Mouse (Mus musculus): Measurements from ENCODE around the gene Hspb1.
A peak's percentile ranks its signal among the peaks of the same experiment; 100 is the strongest.

The Hspb1 gene

DNA sequence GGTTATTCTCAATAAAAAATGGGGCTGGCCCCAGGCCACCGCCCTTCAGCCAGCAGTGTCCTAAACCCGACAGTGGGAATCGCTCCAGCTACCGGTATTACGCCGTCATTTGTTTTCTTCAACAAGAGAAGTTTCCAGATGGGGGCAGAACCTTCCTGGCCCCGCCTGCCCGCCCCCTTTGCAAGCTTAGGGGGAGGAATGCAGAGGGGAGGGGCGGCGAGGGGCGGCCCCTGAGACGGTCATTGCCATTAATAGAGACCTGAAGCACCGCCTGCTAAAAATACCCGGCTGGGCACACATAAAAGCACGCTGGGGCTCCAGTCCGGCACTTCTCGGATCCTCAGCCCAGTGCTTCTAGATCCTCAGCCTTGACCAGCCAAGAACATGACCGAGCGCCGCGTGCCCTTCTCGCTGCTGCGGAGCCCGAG is at the start of gene Hspb1:
TSS of gene Hspb1 (plus strand) at position 245 of the 428 bp plus-strand sequence.
- peak in 1 of 2 experiments; percentile 37 for DNase-seq (ENCODE audit: low spot score in 2 of 2)

DNA sequence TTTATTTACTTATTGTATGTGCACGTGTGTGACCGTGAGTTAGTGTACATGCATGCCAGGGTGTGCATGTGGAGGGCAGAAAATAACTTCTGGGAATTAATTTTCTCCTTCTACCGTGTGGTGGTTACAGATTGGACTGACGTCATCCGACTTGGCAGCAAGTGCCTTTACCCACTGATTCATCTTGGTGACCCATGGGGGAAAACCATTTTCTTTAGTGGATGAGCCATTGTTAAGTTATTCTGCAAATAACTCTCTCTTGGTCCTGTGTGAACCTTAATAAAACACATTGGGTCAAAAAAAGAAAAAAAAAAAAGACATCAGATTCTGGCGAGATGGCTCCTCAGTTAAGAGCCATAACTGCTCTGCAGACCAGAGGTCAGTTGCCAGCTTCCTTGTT is 46.1 kb upstream of the Hspb1 start:
- no peak for DNase-seq (ENCODE audit: low spot score in 2 of 2)

DNA sequence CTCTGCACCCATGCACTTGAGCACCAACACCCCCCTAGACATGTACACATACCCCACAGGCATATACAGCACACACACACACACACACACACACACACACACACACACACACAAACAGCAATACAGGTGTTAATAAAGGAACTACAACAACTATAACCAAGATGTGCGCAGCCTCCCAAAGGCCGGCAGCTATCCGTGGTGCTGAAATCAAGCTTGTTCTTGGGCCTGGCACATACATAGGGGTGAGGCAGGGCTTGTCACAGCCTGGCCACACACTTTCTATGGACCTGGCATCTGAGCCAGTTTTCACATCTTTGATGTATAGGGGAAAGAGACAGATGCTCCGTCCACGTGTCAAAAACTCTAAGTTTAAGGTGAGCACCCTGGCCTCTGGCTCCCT is 44.3 kb upstream of the Hspb1 start:
- DNase-seq (ENCODE audit: low spot score in 2 of 2): no peak

DNA sequence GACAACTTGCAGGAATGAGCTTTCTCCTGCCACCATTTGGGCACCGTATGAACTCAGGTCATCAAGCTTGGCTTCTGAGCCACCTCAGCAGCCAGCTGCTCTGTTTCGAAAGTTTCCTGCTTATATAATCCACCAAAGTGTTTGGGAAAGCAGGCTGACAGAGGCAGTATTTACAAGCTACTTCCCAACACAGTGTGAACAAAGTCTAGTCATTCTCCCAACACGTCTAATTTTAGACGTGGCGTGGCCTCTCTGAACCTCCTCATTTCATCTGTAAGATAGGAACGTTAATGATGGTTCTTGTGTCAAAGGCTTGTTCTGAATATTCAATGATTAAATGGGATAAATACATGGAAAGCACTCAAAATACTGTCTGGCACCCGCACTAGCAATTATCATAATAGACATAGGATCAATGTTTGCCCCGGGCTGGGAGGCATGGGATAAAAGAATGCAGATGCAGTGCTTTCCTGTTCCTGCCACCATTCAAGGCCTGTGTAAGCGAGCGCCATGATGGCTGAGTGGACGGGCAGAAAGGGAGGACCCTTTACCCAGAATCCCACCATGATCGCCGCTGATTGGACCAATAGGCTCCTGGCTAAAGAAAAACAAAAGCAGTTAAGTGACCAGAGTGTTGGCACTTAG is 41.9 kb upstream of the Hspb1 start:
- DNase-seq (ENCODE audit: low spot score in 2 of 2): no peak

DNA sequence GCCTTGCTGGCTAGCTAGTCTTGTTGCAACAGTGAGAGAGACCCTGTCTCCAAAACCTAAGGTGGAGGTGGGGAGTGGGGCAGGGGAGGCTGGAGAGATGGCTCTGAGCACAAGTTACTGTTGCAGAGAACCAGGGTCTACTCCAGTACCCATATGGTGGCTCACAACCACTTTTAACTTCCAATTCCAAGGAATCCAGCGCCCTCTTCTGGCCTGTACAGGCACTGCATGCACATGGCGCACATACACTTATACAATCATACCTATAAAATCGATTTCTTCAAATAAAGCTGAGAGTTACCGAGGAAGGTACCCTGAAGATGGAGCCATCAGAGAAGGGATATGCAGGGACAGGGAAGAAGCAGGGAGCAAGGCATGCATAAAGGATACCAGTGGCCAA is 40.3 kb upstream of the Hspb1 start:
- no peak for DNase-seq (ENCODE audit: low spot score in 2 of 2)

DNA sequence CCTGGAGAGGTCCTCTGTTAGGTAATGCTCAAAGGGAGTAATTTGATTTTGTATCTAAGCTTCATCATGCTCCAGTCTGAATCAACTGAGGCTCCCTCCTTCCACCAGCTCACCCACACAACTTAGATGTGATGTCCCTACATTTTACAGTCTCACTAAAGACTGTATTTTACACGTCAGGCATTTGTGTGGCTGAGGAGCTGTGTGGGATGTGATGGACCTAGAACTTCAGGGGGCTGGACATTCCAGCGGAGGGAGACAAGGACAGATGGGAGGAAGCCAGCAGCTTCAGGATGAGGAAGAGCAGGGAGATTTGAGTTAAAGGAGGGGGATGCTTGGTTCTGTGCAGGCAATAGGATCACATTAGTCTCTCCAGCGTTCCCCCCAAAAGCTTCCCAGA is 39.8 kb upstream of the Hspb1 start:
- DNase-seq (ENCODE audit: low spot score in 2 of 2): no peak

DNA sequence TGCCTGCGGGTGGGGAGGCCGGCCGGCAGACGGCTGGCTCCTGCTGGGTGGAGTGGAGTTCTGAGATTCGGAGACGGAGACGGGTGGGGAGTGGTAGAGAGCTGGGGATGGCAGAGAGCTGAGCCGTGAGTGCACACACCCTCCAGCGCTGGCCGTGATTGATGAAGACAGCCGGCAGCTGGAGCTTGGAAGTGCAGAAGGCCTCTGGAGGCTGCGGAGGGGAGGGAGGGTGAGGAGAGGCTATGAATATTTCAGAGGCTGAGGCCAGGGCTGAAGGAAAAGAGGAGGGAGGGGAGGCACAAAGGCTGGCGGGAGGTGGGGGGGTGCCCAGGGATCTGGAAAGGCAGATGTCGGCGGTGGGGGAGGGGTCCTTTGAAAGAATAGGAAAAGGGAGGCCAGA is 36.7 kb upstream of the Hspb1 start:
- DNase-seq (ENCODE audit: low spot score in 2 of 2): no peak

DNA sequence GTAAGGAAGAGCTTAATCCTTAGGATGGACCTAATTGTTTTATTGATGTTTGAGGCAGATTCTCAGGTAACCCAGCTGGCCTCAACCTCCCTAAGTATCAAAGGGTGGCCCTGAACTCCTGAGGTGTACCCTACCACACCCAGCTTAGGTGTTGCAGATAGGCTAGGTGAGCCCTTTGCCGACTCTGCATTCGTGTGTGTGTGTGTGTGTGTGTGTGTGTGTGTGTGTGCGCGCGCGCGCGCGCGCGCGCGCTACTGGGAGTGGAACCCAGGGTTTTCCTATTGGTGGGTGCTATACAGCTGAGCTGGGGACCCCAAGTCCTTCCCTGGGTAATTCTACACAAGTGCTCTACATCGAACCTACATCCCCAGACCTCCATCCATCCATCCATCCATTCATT is 36.2 kb upstream of the Hspb1 start:
- no peak for DNase-seq (ENCODE audit: low spot score in 2 of 2)

DNA sequence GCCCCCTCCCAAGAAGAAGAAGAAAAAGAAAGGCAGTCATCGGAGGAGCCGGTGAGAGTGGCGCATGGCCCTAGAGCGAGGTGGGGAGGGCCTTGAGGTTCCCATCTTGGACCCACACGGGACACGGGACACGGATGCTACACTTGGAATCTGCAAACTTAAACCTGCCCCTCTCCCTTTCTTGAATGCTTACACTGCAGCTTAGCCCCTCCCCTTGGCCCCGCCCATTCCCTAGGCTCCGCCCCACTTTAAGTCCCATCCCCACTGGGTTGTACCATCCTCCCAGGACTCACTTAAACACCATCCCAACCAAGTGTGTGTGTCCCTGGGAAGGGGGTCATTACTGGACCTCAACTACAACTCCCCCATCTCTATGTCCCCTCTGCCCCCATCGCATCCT is 35.3 kb upstream of the Hspb1 start:
- no peak for DNase-seq (ENCODE audit: low spot score in 2 of 2)

DNA sequence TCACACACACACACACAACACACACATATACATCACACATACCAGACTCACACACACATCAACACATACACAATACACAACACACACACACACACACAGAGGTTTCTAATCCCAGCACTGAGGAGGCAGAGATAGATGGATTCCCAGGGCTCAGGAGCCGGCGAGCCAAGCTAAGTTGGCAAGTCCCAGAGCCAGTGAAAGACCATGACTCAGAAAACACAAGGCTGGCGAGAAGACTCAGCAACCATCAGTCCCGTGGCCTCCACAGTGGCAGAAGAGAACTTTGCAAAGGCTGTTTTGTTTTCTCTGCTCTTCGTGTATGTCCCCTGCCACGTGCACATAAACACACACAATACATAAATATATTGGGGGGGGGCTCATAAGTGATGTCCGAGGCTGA is 34.0 kb upstream of the Hspb1 start:
- DNase-seq (ENCODE audit: low spot score in 2 of 2): no peak

DNA sequence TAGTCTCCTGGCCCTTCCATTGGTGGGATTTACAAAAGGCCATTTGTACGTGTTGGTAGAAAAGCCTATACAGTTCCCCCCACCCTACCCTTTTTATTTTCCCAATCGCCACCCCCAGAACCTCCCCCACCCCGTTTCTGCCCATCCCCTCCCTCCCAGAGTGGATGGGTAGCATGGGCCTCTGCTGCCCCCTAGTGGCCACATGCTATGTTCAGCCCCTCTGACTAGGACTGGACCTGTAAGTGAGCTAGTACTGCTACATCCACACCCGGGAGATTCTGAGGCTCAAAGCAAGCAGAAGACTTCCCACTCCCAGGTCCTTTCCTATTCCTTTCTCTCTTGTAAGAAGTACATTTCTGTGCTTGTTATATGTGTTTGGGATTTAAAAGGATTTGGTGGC is 32.6 kb upstream of the Hspb1 start:
- DNase-seq (ENCODE audit: low spot score in 2 of 2): peak; percentile 29 to 35

DNA sequence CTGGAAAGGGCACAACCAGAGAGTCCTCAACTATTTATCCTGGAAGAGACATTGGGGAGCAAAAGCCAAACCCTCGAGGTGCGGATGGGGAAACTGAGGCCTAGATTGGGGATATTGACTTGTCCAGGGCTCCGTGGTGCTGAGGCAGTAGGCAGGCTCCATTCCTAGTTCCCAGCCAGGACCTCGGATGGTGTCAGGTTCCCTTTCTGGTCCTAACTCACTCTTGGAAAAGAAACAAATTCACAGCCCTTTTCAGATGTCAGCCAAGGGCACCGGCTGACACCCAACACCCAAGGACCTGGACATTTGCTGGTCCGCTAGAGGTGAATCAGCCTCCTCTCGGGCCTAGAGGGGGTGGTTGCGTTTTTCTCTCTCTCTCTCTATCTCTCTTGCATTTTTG is 21.1 kb upstream of the Hspb1 start:
- DNase-seq (ENCODE audit: low spot score in 2 of 2): no peak

DNA sequence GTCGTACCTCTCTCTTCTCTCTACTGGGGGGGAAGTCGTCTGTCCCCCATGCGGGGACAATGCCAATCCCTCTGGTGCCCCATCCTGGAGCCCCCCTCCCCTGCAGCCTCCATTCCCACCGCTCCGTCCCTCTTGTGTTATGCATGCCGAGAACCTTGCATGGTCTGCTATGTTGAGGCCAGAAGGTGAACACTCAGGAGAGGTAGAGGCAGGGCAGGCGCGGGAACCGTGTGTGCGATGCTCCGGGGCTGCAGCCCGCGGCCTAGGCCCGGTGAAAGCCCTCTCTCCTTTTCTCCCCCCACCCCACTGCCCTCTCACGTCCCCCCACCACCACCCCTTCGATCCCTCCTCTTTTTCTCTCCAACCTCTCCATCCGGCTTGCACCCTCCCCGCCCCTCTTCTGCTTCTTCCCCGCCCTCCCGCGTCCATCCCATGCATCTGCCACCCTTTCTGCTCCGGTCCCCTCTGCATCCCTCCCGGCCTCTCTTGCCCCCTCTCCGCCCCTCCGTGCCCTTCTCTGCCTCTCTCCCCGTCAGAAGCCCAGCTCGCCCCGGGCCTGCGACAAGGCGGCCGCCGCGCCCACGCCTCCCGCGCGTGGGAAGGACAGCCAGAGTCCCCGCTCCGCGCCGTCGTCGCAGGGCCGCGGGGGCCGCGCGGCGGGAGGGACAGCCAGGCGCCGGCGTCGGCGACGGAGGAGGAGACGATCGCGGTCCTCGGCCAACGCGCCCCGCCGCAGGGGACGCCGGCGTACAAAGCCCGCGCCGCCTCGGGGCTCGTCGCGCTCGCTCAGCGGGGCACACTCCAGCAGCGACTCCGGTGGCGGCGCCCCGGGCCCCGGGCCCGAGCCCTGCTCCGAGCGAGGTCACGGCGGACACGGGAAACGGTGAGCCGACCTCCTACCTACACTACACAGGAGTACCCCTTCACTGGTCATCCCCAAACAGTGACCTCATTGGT is 19.8 kb upstream of the Hspb1 start:
- DNase-seq (ENCODE audit: low spot score in 2 of 2): no peak

DNA sequence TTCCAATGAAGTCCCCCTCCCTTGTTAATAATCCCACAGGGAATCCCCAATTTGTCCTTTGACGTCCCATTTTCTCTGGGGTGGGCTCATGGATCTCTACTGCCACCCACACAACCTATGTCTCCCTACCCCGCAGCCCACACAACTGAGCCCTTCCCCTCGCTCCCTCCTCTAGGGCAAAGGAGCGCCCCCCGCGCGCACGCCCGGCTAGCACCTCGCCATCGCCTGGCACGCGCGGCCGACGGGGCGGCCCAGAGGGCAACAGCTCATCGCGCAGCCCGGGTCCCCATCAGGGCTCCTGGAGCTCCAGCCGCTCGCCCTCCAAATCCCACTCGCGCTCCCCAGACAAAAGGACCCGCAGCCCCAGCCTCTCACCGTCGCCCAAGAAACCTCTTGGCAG is 19.1 kb upstream of the Hspb1 start:
- no peak for DNase-seq (ENCODE audit: low spot score in 2 of 2)

DNA sequence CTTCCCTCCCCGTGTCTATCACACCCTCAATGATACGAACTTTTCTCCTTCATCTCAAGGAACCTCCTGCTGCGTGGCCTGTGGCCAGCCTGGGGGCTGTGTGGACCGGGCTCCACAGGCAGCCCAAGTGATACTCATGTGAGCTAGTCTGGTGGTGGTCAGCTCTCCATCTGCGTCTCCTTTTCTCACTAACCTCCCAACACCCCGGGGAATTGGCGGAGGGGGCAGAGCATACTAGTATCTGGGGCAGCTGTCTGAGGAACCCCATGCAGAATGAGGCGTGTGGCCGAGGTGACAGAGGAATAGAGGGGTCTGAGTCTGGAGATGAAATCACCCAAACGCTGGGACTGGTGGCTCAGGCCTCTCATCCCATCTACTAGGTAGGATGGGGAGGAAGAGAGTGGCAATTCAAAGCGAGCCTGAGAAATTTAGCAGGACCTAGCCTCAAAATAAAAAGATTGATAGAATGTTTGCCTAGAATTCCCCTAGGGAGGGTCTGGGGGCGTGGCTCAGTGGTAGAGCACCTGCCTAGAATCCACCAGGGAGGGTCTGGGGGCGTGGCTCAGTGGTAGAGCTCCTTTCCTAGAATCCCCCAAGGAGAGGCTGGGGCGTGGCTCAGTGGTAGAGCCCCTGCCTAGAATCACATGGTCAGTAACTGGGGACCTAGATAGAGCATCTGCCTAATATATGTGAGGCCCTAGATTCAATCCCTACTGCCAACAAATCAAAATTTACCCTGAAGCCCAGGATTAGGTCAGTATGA is 17.9 kb upstream of the Hspb1 start:
- no peak for DNase-seq (ENCODE audit: low spot score in 2 of 2)

DNA sequence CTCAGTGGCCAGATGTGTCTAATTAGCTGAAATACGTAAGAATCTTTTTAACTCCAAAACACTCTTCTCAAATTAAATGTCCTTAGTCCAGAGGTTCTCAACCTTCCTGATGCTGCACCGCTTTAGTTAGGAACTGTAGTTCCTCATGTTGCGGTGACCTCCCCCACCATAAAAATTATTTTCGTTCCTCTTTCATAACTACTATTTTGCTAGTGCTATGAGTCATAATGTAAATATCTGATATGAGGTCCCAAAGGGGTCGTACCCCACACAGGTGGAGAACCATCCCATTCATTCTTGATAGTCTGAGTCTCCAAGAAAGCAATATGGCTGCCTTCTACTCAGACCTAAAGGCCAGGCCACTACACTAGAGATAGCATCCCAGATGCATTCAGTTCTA is 17.2 kb upstream of the Hspb1 start:
- no peak for DNase-seq (ENCODE audit: low spot score in 2 of 2)

DNA sequence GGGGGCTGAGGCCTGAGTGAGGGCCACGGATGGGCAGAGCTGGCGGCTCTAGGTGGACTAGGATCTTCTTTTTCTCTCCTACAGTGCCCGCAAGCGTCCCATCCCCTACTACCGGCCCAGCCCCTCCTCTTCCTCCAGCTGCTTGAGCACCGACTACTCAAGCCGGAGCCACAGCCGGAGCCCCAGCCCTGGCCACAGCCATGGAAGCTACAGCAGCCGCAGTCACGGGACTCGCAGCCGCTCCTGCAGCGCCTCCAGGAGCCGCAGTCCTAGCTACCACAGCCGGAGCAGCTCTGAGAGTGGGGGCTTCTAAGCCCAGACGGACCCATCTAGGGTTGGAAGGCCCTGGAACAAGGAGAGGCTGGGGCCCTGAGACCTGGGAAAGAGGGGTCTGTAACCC is 14.7 kb upstream of the Hspb1 start:
- no peak for DNase-seq (ENCODE audit: low spot score in 2 of 2)

DNA sequence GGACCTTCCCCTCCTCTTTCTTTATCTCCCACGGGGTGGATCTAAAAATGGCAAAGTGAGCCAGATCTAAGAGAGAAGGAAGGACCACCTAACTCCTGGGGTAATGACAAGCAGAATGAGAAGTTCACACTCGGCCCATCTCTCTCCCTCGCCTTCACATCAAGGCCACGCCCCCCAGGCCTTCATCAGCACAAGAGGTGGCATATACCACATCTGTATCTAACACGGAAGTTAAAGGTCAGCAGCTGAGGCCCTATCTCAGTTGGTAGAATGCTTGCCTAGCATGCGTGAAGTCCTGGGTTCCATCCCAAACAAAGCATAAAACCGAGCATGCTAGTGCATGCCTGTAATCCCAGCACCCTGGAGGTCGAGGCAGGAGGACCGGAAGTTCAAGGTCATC is 14.0 kb upstream of the Hspb1 start:
- DNase-seq (ENCODE audit: low spot score in 2 of 2): no peak

DNA sequence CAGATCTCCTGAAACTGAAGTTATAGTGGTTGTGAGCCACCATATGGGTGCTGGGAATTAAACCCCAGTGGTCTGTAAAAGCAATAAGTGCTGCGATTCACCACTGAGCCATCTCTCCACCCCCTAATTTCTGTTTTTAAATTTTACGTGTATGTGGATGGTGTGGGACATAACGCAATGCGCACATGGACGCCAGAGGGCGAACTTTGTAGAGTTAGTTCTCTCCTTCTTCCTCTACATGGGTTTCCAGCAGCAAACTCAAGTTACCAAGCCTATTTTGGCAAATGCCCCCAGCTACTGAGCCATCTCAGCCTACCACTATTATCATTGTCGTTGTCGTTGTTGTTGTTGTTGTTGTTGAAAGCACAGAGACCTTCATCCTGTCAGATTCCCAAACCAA is 10.5 kb upstream of the Hspb1 start:
- peak in 1 of 2 experiments; percentile 32 for DNase-seq (ENCODE audit: low spot score in 2 of 2)

DNA sequence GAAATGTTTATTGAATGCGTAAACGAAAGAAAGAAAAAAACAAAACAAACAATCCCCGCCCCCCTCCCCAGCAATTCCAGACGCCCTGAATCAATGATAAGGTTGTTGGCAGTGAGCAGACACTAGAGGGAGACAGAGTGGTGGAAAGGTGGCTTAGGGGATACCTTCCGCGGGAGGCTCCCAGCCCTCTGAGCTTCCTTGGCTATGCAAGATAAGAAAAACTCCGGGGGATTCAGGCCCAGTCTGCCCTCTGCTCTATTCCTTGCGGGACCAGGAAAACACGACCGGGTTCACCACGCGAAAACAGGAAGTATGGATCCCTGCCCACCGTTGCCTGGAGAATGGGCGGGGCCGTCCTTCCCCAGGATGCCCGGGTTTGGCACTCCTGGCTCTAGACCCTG is 9.9 kb upstream of the Hspb1 start:
- DNase-seq (ENCODE audit: low spot score in 2 of 2): no peak

DNA sequence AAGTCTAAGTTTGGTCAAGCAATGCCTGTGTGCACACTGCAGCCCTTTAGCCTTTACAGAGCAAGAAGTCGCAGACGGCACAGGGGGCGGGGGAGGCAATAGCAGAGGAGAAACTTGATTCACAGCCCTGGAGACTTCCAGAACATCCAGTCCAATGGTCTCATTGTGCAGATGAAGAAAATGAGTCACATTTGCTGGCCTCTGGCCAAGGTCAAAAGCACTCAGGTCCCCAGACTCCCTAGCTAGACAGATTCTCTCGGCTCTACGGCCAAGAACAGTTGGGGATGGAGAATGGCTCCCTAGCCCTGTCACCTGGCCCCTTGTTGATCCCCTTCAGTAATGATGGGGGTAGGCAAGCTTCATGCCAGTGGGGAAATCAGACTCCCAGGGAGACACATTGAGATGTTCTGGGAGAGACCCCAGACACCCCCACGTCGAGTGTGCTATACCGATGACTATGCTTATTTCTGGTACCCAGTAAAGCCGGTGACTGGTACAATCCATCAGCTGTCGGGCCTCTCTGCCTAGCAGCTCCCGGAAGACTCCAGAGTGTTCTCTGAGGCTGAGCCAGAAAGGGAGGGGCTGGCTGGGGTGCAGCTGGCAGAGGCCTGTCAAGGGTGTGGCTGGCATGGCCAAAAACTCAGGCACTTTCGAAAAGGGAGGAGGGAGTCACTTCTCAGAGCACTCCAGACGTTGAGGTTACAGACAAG is 8.1 kb upstream of the Hspb1 start:
- peak; percentile 40 to 43 for DNase-seq (ENCODE audit: low spot score in 2 of 2)

DNA sequence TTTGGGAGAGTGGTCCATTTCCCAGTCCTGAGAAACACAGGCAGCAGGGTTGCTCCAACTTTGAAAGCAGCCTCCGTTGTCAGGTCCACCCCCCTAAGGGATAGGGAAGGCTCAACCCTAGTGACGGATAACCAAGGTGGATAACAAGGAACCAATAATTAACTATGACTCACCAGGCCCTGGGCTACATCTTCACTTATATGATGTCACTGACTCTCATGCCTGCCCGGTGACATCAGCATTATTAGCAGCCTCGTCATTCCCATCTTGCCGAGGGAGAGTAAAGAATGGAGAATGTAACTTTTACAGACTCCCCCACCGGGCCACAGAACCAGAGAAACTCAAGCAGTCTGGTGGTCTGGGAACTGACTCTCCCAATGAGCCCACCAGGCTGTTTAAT is 3.1 kb upstream of the Hspb1 start:
- DNase-seq (ENCODE audit: low spot score in 2 of 2): no peak

All from spleen, postnatal 36 days (tissue).